Mouse (Mus musculus) liver, embryonic 16.5 days (tissue): ENCODE measurements around the gene Plcd3. TPM values are rescaled to one million over a fixed set of nuclear protein-coding genes. Genes with fewer than 3 reads are reported as not detected.

ENCODE experiments used
- ATAC-seq: fragments of 200-750 bp; cut with Nextera tagmentation; 2 replicates; pipeline ENCODE4 v1.8.0; 2017; ENCODE audit warnings: low read depth, mild to moderate bottlenecking, moderate number of reproducible peaks, moderate library complexity
- H3K27ac ChIP-seq: fragments of 300-500 bp; sonication (generic); 2 replicates; pipeline ENCODE4 v1.5.1; 2014; ENCODE audit warnings: mild to moderate bottlenecking, low read length
- H3K27me3 ChIP-seq: fragments of 300-500 bp; sonication (generic); 2 replicates; pipeline ENCODE4 v1.6.1; 2014; ENCODE audit warnings: low read depth, low read length, mixed read lengths; ENCODE audit not compliant: control insufficient read depth, insufficient read depth
- H3K36me3 ChIP-seq: fragments of 300-500 bp; sonication (generic); 2 replicates; pipeline ENCODE4 v1.6.1; 2014; ENCODE audit warnings: mild to moderate bottlenecking; ENCODE audit not compliant: control insufficient read depth, insufficient read depth
- H3K4me1 ChIP-seq: fragments of 300-500 bp; sonication (generic); 2 replicates; pipeline ENCODE4 v1.6.1; 2014; ENCODE audit warnings: low read depth, low read length, mixed read lengths; ENCODE audit not compliant: control insufficient read depth
- H3K4me2 ChIP-seq: fragments of 300-500 bp; sonication (generic); 2 replicates; pipeline ENCODE4 v1.6.1; 2014; ENCODE audit warnings: low read depth, low read length, mixed read lengths
- H3K4me3 ChIP-seq: fragments of 300-500 bp; sonication (generic); 2 replicates; pipeline ENCODE4 v1.5.1; 2014; ENCODE audit warnings: low read depth, mild to moderate bottlenecking, low read length
- H3K9ac ChIP-seq: fragments of 300-500 bp; sonication (generic); 2 replicates; pipeline ENCODE4 v1.6.1; 2014; ENCODE audit warnings: low read depth, low read length
- H3K9me3 ChIP-seq: fragments of 300-500 bp; sonication (generic); replicated peaks from 2 replicates; pipeline ENCODE4 v1.6.1; 2016; ENCODE audit warnings: low read length; ENCODE audit not compliant: control insufficient read depth
- WGBS: fragments of 180-500 bp; shearing (Covaris S2); extraction: QIAGEN DNeasy Blood & Tissue Kit; methylation state at CpG from one replicate; pipeline ENCODE4 v1.1.7; 2014; ENCODE audit not compliant: insufficient replicate concordance; 5-methylcytosine and 5-hydroxymethylcytosine counted together
- polyA plus RNA-seq: library from polyadenylated mRNA; unstranded; fragments of >200 nt; fragmentation: Nextera tagmentation; extraction: Ambion mirVana; gene quantifications from 2 replicates; pipeline ENCODE4 v1.2.1, GENCODE M21; 2015

Plcd3 gene
- polyA plus RNA-seq, 1 experiment from 2014 or later = 0.40 TPM

- peaks cover 9% of the 10 kb centered on the region for H3K4me1 ChIP-seq
- H3K9ac ChIP-seq = no peak overlapping the region
- H3K4me3 ChIP-seq = no peak overlapping the region
- no peaks in the 10 kb centered on the region for H3K27me3 ChIP-seq
- ATAC-seq = no peak
- H3K4me2 ChIP-seq = no peak overlapping the region
- no peak overlapping the region for H3K27ac ChIP-seq
- H3K9me3 ChIP-seq = no peaks in the 10 kb centered on the region
- 71% methylated on average over 5 of the region's 5 CpGs for WGBS
- no peaks in the 10 kb centered on the region for H3K36me3 ChIP-seq
These were observed 18.9 kb upstream of the Plcd3 start for GRCm38 (mm10) chr11:103120315-103120714.

- 58% methylated on average over 5 of the region's 5 CpGs for WGBS
- ATAC-seq = no peak
- Histone ChIP-seq H3K27me3 (no peaks in the 10 kb centered on the region), H3K4me3 (no peak overlapping the region), H3K36me3 (no peaks in the 10 kb centered on the region), H3K4me2 (no peak overlapping the region), H3K9ac (no peak overlapping the region), H3K9me3 (no peaks in the 10 kb centered on the region), H3K27ac (no peak overlapping the region), H3K4me1 (peaks cover 11% of the 10 kb centered on the region)
These were observed 18.2 kb upstream of the Plcd3 start for GRCm38 (mm10) chr11:103119609-103120008.

DNA sequence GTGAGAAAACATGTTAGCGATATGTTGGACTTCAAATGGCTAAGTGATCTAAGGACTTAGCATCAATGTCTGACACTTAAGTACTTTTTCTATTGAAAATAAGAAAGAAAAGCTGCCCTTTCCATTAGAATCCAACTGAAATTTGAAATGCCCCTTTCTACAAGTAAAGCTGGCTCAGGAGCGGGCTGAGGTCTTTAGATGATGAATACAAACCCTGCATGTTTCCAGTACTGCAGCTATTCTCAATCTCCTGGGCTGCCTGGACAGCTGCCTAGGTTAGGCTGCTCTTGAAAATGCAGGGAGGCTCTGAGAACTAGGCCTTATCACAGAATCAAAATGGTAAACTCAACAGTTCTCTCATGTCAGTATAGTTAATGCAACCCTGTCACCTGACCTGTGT is 17.4 kb upstream of the Plcd3 start:
- H3K4me2 ChIP-seq = peak overlapping the region; percentile 81; the same call in 1 of the 2 replicates
- WGBS = 85% methylated on average over 2 of the region's 2 CpGs
- no peak overlapping the region for H3K9ac ChIP-seq
- no peaks in the 10 kb centered on the region for H3K9me3 ChIP-seq
- no peak for ATAC-seq
- H3K4me1 ChIP-seq = peaks cover 17% of the 10 kb centered on the region
- no peaks in the 10 kb centered on the region for H3K36me3 ChIP-seq
- no peaks in the 10 kb centered on the region for H3K27me3 ChIP-seq
- H3K4me3 ChIP-seq = peak overlapping the region; percentile 9
- no peak overlapping the region for H3K27ac ChIP-seq

DNA sequence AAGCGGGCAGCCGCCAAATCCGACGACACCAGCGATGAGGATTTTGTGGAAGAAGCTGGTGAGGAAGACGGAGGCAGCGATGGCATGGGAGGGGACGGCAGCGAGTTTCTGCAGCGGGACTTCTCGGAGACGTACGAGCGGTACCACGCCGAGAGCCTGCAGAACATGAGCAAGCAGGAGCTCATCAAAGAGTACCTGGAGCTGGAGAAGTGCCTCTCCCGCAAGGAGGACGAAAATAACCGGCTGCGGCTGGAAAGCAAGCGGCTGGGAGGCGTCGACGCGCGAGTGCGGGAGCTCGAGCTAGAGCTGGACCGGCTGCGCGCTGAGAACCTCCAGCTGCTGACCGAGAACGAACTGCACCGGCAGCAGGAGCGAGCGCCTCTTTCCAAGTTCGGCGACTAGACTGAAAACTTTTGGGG is 16.1 kb upstream of the Plcd3 start:
- WGBS = under 1% methylated on average over 38 of the region's 38 CpGs

DNA sequence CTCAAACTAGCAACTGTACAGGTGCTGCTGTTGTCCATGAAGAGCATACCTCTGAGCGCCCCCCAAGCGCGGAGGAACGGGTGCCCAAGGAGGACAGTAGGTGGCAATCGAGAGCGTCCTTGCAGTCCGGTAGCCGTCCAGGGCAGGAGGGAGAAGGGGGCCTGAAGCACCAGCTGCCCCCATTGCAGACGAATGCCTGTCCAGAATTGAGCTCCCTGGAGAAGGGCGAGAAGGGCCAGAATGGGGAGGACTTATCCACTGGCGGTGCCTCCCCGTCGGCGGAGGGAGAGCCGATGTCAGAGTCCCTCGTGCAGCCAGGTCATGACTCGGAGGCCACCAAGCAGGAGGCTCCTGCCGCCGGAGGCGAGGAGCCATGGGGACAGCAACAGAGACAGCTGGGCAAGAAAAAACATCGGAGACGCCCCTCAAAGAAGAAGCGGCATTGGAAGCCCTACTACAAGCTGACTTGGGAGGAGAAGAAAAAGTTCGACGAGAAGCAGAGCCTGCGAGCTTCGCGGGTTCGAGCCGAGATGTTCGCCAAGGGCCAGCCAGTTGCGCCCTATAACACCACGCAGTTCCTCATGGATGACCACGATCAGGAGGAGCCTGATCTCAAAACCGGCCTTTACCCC is 15.6 kb upstream of the Plcd3 start:
- Histone ChIP-seq H3K4me3 (peak overlapping the region; percentile 66), H3K9ac (peak overlapping the region; percentile 78), H3K4me2 (peak overlapping the region; percentile 81), H3K27me3 (no peaks in the 10 kb centered on the region), H3K9me3 (no peaks in the 10 kb centered on the region), H3K36me3 (no peaks in the 10 kb centered on the region), H3K4me1 (peaks cover 25% of the 10 kb centered on the region), H3K27ac (peak overlapping the region; percentile 89)
- ATAC-seq = peak; percentile 9; the same call in 1 of the 2 replicates
- whole genome bisulfite sequencing = under 1% methylated on average over 35 of the region's 35 CpGs

More for the DNA sequence above, 16.1 kb upstream of the Plcd3 start:
- no peak for ATAC-seq
- H3K27ac ChIP-seq = peak overlapping the region; percentile 89
- H3K4me2 ChIP-seq = peak overlapping the region; percentile 81
- no peaks in the 10 kb centered on the region for H3K36me3 ChIP-seq
- H3K4me3 ChIP-seq = peak overlapping the region; percentile 66
- H3K9me3 ChIP-seq = no peaks in the 10 kb centered on the region
- peaks cover 19% of the 10 kb centered on the region for H3K4me1 ChIP-seq
- H3K9ac ChIP-seq = peak overlapping the region; percentile 78
- no peaks in the 10 kb centered on the region for H3K27me3 ChIP-seq

DNA sequence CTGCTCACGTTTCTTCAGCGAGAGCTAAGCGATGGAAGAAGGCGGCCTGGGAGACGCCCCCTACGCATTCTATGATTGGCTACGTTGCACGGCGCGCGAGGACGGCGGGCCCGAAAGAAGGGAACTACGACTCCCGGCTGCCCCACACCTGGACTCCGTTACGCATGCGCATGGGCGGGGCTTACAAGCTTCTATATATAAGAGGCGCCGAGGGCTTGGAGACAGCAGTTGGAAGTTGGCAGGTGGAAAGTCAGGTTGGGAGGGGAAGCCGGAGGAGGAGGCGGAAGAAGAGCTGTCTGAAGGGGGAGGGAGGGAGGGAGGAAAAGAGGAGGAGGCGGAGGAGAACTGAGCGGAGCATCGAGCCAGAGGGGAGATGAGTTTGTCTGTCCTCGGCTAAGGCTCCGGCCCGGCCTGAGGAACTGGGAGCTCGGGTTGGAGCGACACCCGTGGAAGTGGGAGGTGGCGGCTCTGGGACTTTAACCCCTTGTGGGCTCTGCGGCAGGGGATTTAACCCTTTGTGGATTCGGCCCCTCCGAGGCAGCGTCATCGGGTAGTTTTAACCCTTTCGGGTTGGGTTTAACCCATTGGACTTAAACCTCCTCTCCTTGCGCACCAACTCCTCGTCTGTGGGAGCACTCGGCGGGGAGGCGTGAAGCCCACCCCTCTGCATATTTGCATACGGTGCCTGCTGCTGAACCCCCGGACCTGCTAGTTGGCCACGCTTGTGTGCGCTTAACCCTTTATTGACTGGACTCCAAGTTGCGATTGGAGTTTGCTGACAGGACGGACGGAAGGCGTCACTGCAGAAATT is 14.8 kb upstream of the Plcd3 start, which contains the start of gene Hexim1:
TSS of gene Hexim1 (plus strand) at position 224 of the 811 bp plus-strand sequence.
- H3K9ac ChIP-seq = peak within 1 kb of the TSS; percentile 87
- H3K27me3 ChIP-seq = no peaks in the 10 kb centered on the region
- peak within 1 kb of the TSS; percentile 81 for H3K4me2 ChIP-seq
- H3K4me3 ChIP-seq = peak within 1 kb of the TSS; percentile 74
- peak; percentile 91 for ATAC-seq
- peaks cover 30% of the 10 kb centered on the region for H3K4me1 ChIP-seq
- 0% methylated on average over 53 of the region's 53 CpGs for WGBS
- H3K27ac ChIP-seq = peak within 1 kb of the TSS; percentile 95
- H3K9me3 ChIP-seq = no peaks in the 10 kb centered on the region
- no peaks in the 10 kb centered on the region for H3K36me3 ChIP-seq

DNA sequence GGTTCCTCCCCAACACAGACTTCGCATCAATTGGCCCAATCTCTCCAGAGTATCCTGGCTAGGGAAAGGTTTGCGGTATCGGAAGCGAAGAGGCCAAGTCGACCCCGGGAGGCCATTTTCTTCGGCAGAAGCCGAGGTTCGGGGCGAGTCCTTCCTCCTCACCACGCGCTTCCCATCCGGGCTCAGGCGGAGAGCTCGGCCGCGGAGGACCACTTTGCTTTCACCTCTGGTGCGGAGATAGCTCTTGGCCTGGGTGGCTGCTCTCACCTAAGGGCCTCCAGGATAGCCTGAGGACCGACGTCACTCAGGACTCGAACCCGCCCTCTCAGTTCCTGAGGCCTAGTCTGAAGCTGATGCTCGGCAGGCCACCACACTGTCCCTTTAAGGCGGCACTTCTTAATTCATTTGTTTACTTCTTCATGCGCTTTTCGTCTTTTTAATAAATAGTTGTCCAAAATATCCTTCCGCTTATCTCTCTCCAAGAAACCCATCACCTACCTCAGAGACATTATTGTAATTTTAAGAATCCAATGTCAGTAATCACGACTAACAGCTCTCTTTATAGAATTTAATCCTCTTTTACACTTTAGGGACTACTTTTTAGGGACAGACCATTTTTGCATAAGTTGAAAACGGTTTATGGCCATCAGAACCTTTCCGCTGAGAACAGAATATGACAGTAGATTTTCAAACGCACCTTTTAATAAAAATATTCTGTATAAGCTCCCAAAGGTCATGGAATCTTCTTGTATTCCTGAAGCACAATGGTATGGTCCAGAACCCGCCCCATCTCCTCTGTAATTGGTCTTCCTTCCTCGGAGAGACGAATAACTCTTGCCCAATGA is 13.9 kb upstream of the Plcd3 start:
- WGBS = under 1% methylated on average over 34 of the region's 34 CpGs
- H3K4me2 ChIP-seq = peak overlapping the region; percentile 64
- H3K9me3 ChIP-seq = no peaks in the 10 kb centered on the region
- peak overlapping the region; percentile 74 for H3K4me3 ChIP-seq
- peak; percentile 72 for ATAC-seq
- H3K9ac ChIP-seq = peak overlapping the region; percentile 87
- H3K36me3 ChIP-seq = no peaks in the 10 kb centered on the region
- no peaks in the 10 kb centered on the region for H3K27me3 ChIP-seq
- H3K4me1 ChIP-seq = peaks cover 31% of the 10 kb centered on the region
- peak overlapping the region; percentile 95 for H3K27ac ChIP-seq

DNA sequence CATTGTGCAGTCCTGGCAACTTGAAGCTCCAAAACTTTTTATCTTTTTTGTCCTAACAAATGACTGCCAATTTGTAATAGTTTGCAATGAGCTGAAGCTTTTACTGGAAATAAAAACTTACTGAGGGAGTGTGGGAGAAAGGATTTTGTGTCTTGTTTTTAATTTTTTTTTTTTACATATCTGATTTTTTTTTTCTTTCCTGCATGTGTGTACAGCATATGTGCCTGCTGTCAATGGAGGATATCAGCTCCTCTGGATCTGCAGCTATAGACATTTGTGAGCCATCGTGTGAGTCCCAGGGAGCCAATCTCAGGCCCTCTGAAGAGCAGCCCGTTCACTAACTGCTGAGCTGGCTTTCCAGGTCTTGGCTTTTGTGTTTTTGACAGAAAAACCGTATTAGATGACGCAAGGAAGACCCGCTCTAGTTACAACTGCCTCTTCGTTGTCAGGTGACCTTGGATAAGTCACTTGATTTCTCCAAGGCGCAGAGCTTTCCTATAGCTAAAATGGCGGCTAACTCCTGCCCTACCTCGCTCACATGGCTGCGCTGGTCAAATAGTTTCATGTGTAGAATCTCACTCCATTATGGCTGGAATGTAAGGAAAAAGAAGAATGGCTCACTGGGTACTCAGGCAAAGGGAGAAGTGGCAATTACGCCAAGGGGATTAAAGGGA is 12.9 kb upstream of the Plcd3 start:
- no peak for ATAC-seq
- Histone ChIP-seq H3K4me1 (peaks cover 31% of the 10 kb centered on the region), H3K4me3 (peak overlapping the region; percentile 74), H3K9ac (peak overlapping the region; percentile 87), H3K27ac (peak overlapping the region; percentile 95), H3K36me3 (no peaks in the 10 kb centered on the region), H3K4me2 (peak overlapping the region; percentile 64), H3K9me3 (no peaks in the 10 kb centered on the region), H3K27me3 (no peaks in the 10 kb centered on the region)
- whole genome bisulfite sequencing = 75% methylated on average over 11 of the region's 11 CpGs
